Mouse (Mus musculus): ENCODE data around the gene Dynlt1b.
"Not testable (repeated sequence)": the region's sequence is repeated elsewhere in the genome, so short reads cannot be mapped to it uniquely, and the experiment has no call there.

The Dynlt1b gene
- long read RNA-seq, experiment 1, transcript Dynlt1b-201 (5 exons, 771 nt) = major isoform, 17 of 18 reads
- long read RNA-seq, experiment 1, partial matches to known transcripts = 1 of 18 reads
- long read RNA-seq, experiment 1, other reads (novel, unspliced or antisense) = 0 of 18 reads
- long read RNA-seq, experiment 2, transcript Dynlt1b-201 (5 exons, 771 nt) = major isoform, 16 of 24 reads
- long read RNA-seq, experiment 2, partial matches to known transcripts = 8 of 24 reads
- long read RNA-seq, experiment 2, other reads (novel, unspliced or antisense) = 0 of 24 reads

- intact Hi-C loops (cut with DNase I) = not testable (repeated sequence)
Observed at GRCm38 (mm10) chr17:6429945-6430344, at the start of gene Dynlt1b. Gene Dynlt1b, plus strand, starts transcription at chr17:6430112.

DNA sequence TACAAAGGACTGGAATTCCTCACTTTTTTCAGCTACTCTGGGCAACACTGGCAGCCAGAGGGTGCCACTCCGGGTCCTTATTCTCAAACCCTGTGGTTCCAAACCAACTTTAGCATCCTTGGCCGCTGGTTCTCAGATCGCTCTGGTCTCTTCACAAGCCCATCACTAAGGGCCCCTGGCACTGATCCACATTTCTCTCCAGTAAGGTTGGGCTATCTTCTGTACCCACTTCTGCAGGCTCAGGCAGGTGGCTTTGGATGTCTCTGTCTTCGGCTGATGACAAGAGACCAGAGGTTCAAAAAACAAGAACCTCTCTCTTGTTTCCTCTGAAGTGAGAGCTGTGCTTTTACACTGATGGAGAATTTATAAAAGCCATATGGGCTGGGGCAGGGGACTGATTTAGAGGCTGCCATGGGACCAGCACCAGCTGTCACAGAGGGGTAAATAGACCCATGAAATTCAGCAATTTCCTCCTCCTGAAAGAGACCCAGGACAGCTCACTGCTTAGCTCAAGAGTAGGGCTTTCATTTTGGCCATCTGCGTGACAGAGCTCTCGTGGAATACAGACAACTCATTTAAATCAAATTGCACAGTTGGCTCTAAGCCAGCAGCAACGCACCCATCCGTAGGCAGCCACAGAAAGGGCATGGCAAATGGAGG is 49.6 kb upstream of the Dynlt1b start:
- intact Hi-C loops (cut with DNase I) = not testable (repeated sequence)

- intact Hi-C loops (cut with DNase I) = not testable (repeated sequence)
Observed at GRCm38 (mm10) chr17:6381071-6381682, 48.7 kb upstream of the Dynlt1b start.

DNA sequence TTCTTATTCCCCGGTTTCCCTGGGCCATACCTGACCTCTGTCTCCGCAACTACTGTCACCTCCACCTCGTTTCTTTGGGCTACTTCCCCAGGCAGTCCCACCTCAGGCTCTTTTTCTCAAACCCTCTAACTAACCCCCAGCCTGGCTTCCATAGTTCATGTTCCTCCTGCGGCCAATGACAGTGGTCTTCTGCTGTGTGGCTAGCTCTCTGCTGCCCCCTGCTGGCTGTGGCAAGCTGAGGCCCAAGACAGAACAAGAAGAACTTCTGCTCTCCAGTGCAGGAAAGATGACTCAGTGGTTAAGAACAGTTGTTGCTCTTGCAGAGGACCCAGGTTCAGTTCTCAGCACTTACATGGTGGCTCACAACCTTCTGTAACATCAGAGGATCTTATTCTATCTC is 43.0 kb upstream of the Dynlt1b start:
- intact Hi-C loops (cut with DNase I) = not testable (repeated sequence)

- intact Hi-C loops (cut with DNase I) = not testable (repeated sequence)
Observed at GRCm38 (mm10) chr17:6387380-6387911, 42.5 kb upstream of the Dynlt1b start.

DNA sequence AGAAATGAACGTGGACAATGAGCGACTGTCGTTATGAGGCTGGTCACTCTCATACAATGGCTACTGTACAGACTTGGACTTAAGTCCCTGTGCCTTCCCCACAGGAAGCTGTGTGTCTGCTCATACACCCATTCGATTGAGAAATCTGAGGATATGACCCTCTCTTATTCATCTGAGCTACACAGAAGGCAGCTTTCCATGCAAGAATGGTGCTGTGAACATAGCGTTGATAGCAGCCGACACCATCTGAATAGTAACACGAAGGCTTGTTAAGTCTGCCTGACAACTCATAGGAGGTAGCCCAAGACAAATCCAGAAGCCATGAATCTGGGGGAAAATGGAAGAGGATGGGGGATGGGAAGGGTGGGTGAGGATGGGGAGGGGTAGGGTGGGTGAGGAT is 40.4 kb upstream of the Dynlt1b start:
- intact Hi-C loops (cut with DNase I) = not testable (repeated sequence)

DNA sequence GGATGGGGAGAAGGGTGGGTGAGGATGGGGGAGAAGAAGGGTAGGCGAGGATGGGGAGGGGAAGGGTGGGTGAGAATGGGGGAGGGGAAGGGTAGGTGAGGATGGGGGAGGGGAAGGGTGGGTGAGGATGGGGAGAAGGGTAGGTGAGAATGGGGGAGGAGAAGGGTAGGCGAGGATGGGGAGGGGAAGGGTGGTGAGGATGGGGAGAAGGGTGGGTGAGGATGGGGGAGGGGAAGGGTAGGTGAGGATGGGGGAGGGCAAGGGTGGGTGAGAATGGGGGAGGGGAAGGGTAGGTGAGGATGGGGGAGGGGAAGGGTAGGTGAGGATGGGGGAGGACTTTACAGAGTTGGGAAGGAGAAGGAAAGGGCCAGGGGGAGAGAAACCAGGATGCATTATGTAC is 39.2 kb upstream of the Dynlt1b start:
- intact Hi-C loops (cut with DNase I) = not testable (repeated sequence)

- intact Hi-C loops (cut with DNase I) = not testable (repeated sequence)
Observed at GRCm38 (mm10) chr17:6391736-6392135, 38.2 kb upstream of the Dynlt1b start.

DNA sequence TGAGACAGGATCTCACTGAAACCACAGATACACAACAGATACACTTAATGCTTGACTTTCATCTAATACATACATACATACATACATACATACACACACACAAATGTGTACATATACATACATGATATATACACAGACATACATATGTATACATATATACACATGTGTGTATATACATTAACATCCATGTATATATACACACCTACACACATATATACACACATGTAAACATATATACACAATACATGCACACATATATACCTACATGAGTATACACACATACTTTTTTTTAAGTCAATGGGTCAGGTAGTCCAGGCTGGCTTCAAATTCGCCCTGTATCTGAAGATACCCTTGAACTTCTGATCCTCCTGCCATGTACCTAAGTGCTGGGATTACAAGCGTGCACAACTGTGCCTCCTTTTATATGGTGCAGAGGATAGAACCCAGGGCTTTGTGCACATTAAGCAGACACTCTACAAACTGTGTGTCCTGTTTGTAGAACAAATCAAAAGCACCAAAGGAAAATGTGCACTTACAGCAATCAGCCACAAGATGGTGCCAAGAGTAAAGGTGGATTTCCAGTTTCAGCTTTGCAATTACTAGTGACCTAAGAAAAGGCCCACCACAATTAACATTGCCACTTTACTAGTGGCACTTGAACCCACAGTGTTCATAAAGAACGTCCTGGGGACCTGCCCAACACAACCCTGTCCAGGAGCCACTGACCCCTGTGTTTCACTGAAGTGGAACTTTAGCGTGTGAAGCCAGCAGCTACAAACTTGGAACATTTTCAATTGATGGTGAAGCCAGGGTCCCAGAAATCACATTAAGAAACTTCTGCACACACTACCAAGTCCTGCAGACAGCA is 37.2 kb upstream of the Dynlt1b start:
- intact Hi-C loops (cut with DNase I) = not testable (repeated sequence)

DNA sequence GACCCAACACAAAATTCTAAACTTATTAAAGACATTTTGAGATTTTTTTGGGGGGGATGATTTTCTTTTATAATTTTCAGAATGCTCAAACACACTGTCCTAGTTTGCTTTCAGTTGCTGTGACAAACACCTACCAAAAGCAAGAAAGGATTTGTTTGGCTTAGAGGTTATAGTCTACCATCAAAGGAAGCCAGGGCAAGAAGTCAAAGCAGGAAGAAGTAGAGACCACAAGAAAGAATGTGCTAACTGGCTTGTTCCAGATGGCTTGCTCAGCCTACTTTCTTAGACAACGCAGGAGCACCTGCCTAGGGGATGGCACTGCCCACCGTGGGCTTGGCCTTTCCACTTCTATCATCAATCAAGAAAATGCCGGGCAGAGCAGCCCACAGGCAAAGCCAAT is 31.8 kb upstream of the Dynlt1b start:
- intact Hi-C loops (cut with DNase I) = not testable (repeated sequence)

- intact Hi-C loops (cut with DNase I) = not testable (repeated sequence)
Observed at GRCm38 (mm10) chr17:6398816-6399215, 31.1 kb upstream of the Dynlt1b start.

- intact Hi-C loops (cut with DNase I) = not testable (repeated sequence)
Observed at GRCm38 (mm10) chr17:6399281-6400096, 30.4 kb upstream of the Dynlt1b start.

- intact Hi-C loops (cut with DNase I) = not testable (repeated sequence)
Observed at GRCm38 (mm10) chr17:6400097-6400489, 29.8 kb upstream of the Dynlt1b start.

DNA sequence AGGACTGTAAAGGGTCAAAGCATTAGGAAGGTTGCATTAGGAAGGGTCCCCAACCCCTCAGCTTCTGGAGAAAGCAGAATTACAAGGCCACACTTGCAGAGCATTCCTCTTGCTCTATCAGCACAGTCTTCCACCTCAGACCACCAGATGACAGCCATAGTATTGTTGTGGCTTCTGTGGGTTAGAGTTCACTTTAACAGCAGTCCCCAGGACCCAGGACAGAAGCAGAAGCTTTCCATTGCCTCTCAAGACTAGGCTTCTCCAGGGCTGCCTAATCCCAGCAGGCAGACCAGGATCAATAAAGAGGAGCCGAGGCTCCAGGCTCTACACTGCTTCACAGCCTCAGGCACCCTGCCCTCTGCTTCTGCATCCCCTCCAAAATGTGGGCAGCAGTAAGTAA is 25.4 kb upstream of the Dynlt1b start:
- intact Hi-C loops (cut with DNase I) = not testable (repeated sequence)

DNA sequence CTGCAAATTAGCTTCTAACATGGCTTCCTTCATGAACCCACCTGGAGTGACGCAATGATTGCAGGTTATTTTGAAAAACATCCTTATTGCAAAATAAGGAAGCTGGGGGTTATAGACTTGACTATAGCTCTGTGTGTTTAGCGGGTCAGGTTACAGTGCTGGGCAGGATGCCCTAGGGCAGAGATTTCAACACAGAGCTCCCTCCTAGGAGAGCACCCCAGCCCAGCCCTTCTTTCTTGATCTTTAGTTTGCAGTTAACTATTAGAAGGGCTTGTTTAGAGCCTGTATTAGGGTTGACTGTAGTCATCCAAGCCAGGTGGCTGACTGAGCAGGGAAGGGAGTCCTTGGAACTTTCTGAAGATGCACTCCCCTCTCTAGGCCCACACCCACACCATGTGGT is 22.9 kb upstream of the Dynlt1b start:
- intact Hi-C loops (cut with DNase I) = not testable (repeated sequence)

DNA sequence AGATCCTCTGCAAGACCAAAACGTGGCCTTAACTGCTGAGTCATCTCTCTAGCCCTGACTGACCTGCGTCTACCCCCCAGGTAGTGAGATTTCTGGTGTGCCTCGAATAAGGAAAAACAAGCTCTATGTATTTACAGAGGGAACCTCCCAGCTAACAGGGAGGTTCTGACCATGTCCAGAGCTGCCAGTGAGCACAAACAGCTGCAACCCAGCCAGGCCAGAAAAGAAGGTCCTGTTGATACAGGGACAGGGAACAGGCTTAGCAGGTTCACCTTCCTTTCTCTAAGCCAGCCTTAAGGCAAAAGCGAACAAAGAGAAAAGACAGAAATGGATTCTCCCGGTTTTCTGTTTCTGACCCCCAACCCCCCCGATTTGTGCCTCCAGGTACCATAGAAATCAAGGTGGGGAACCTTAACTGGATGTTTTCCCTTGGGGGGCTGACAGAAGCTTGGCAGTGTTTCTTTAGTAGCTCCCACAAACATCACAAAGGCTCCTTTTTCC is 19.1 kb upstream of the Dynlt1b start:
- intact Hi-C loops (cut with DNase I) = not testable (repeated sequence)

- intact Hi-C loops (cut with DNase I) = not testable (repeated sequence)
Observed at GRCm38 (mm10) chr17:6417118-6417517, 12.8 kb upstream of the Dynlt1b start.

DNA sequence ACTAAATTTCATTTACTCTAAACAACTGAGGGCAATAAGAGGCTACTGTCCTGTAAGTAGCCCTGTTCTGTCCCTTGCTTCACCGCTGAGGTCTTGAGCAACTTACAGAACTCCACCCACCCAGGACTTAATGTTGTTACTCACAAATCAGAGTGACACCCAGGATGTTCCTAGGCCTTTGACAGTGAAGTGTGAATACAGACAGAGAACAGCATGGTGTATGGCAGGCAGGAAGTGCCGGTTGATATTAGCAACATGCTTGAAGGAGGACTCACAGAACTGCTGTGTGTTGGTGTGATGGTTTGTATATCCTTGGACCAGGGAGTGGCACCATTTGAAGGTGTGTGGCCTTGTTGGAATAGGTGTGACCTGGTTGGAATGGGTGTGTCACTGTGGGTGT is 9.4 kb upstream of the Dynlt1b start:
- intact Hi-C loops (cut with DNase I) = not testable (repeated sequence)

DNA sequence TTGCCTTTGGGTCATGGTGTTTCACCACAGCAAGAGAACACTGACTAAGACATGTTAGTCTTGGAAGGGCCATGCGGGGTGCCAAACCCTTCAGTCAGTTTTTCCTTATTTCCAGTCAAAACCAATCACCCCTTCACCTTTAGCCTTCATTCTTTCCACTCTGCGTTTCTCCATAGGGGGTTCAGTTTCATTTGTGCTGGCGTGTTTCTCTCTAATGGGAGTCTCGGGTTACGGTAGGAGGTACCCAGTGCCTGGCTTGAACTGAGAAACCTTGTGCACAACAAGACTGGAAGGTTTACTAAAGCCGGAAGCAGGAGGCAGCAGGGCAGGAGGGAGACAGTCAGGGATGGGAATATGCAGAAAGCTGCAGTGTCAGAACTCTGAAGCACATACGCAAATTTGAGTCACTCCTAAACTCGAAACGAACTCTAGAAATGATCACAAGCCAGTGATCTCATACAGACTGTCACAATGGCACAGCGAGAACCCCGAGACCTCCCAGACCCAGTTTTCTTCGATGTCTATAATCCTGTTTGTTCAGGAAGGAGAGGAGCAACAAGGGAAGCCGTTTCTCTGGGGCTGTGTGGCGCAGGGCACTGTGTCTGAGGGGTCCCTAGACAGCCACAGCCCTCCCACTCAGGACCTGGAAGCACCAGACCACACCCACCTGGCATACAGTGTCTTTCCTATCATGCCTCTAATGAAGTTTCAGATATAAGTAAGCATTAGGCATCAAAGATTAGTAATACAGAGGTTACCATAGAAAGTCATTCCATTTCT is 8.2 kb upstream of the Dynlt1b start:
- intact Hi-C loops (cut with DNase I) = not testable (repeated sequence)

Measured in adrenal gland (tissue).